Comparison of ENCODE assay signal across 8 mouse cellular contexts in the genomic region with DNA sequence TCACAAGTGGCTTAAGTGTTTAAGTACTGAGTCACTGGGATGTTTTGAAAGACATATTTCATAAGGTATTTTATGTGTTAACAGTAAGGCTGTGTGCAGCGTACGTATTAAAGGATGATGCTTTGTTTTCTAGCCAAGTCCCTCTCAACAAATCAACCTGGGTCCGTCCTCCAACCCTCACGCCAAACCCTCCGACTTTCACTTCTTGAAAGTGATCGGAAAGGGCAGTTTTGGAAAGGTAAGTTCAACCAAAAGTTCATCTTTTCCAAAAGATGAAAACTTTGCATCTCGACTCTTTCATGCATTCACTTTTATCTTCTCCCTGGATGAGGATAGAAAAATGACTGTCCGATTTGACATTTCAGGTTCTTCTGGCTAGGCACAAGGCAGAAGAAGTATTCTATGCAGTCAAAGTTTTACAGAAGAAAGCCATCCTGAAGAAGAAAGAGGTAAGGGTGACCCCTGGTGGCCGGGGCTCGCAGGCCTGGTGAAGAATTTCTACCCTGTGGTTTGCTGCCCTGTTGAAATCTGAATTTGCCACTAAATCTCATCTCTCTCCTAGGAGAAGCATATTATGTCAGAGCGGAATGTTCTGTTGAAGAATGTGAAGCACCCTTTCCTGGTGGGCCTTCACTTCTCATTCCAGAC.
DNase-seq lines count a peak whose midpoint lies in the region; ATAC-seq lines count a peak whose summit lies in the region.

No protein-coding gene starts in this region.

- no peaks in the 10 kb centered on the region; the same call in 1 of the 2 replicates for H3K27me3 ChIP-seq in heart, embryonic 16.5 days (ENCODE audit: control insufficient read depth, insufficient read depth, low read length)

- 0 out of 2 replicates have a peak overlapping the region, but pooled peaks have one; percentile 13 for H3K27ac ChIP-seq in heart, embryonic 16.5 days (ENCODE audit: low read length)

- H3K4me3 ChIP-seq in heart, embryonic 16.5 days (ENCODE audit: low read length) = peak overlapping the region; percentile 89

- DNase-seq in CD4-positive helper T cell, adult 2 months (ENCODE audit: low read depth, low spot score) = peak; percentile 81
- DNase-seq in adrenal gland, postnatal 4 days (ENCODE audit: low spot score in 2 of 2) = peak; percentile 36 to 56
- peak; percentile 78 to 95 for DNase-seq in kidney, postnatal 36 days
- DNase-seq in lung, adult 18-20 months = peak; percentile 82 to 83
- peak; percentile 85 for DNase-seq in thymus, postnatal 25 days

- peaks cover 16% of the 10 kb centered on the region for H3K4me1 ChIP-seq in heart, embryonic 16.5 days (ENCODE audit: control insufficient read depth, insufficient read depth, low read length)

- 42% methylated on average over 11 of the region's 11 CpGs for WGBS in heart, embryonic 16.5 days

- H3K36me3 ChIP-seq in heart, embryonic 16.5 days (ENCODE audit: control insufficient read depth, insufficient read depth) = peaks cover 17% of the 10 kb centered on the region

- peak overlapping the region; percentile 67 for H3K4me2 ChIP-seq in heart, embryonic 16.5 days (ENCODE audit: low read depth, low read length)

- H3K9me3 ChIP-seq in heart, embryonic 16.5 days (replicated peaks; ENCODE audit: control insufficient read depth, low read length) = no peaks in the 10 kb centered on the region

- H3K9ac ChIP-seq in heart, embryonic 16.5 days (ENCODE audit: low read length) = peak overlapping the region; percentile 55

- ATAC-seq in erythroblast, adult 5-6 weeks (replicated peaks; ENCODE audit: low FRiP score, poor library complexity, severe bottlenecking) = 0 out of 2 replicates have a peak, but pooled peaks have one; percentile 38
- no peak for ATAC-seq in heart, embryonic 16.5 days (replicated peaks; ENCODE audit: extremely low read depth, insufficient read depth, low FRiP score)
- 0 out of 2 replicates have a peak, but pooled peaks have one; percentile 18 for ATAC-seq in neutrophil, adult 5-6 weeks (ENCODE audit: extremely low read depth, insufficient number of reproducible peaks, low FRiP score, poor library complexity, severe bottlenecking)
